Mouse (Mus musculus) inflammation-experienced regulatory T-cells, adult 16 weeks (primary cell): Measurements from ENCODE around the gene Brox. TPM values are rescaled to one million over a fixed set of nuclear protein-coding genes. Genes with fewer than 3 reads are reported as not detected.

Experiments used
- polyA plus RNA-seq: library from polyadenylated mRNA; unstranded; fragments of 100-300 nt; shearing (Covaris generic); gene quantifications from one replicate; pipeline ENCODE4 v1.2.1, GENCODE M21; 2017

The Brox gene
- polyA plus RNA-seq: 75.8 TPM

GRCm38 (mm10) chr1:183296877-183297383, at the start of gene Brox:
Gene Brox (minus strand): TSS chr1:183297269.

GRCm38 (mm10) chr1:183296465-183296864, 604 bp downstream of the Brox start, which contains the start of gene Aida:
Gene Aida (plus strand): TSS chr1:183296590.

Other genes starting within 250 kb of the Brox start
- 22.6 TPM for gene Disp1, start 75.7 kb downstream of the Brox start, polyA plus RNA-seq
- gene Aida, start 679 bp downstream of the Brox start, polyA plus RNA-seq: 23.3 TPM
- gene Mia3, start 72.3 kb upstream of the Brox start, polyA plus RNA-seq: 256 TPM
- gene Taf1a, start 91.7 kb upstream of the Brox start, polyA plus RNA-seq: 29.5 TPM
- not detected for gene Hhipl2, start 120.9 kb upstream of the Brox start, polyA plus RNA-seq